Mouse (Mus musculus) small intestine, adult 2 months (tissue): Measurements from ENCODE around the gene Grk3.

Experiments used
- CTCF ChIP-seq: fragments of 200-500 bp; IDR thresholded peaks from 2 replicates; pipeline ENCODE4 v1.5.1; 2012; ENCODE audit warnings: low read depth, mild to moderate bottlenecking, control low read depth, inconsistent platforms, low read length, moderate library complexity, mixed read lengths; ENCODE audit not compliant: insufficient replicate concordance, insufficient read length; ENCODE audit errors: extremely low read depth
- POLR2A ChIP-seq: fragments of 200-500 bp; IDR thresholded peaks from 2 replicates; pipeline ENCODE4 v1.6.1; 2012; ENCODE audit warnings: low read depth, mild to moderate bottlenecking, control low read depth, inconsistent platforms, low read length, moderate library complexity

- TF ChIP-seq POLR2A (no peak), CTCF (peak; percentile 74; the same call in 1 of the 2 replicates)
Observed at GRCm38 (mm10) chr5:112870729-112871128, 144.9 kb downstream of the Grk3 start.
